Mouse (Mus musculus) kidney, adult 2 months (tissue): Measurements from ENCODE around the gene Stx8. TPM values are rescaled to one million over a fixed set of nuclear protein-coding genes. Genes with fewer than 3 reads are reported as not detected.

Experiments used
- DNase-seq: peaks from one replicate; pipeline ENCODE4 v3.0.0; 2021
- H3K27ac ChIP-seq: fragments of 200-500 bp; 2 replicates; pipeline ENCODE4 v1.5.1; 2012; ENCODE audit warnings: low read depth, low read length, control low read depth, inconsistent platforms; ENCODE audit not compliant: insufficient read depth
- H3K27me3 ChIP-seq: fragments of 200-500 bp; replicated peaks from 2 replicates; pipeline ENCODE4 v1.6.1; 2012; ENCODE audit warnings: mild to moderate bottlenecking, moderate library complexity, low read length, inconsistent platforms; ENCODE audit not compliant: control insufficient read depth, insufficient read depth
- H3K36me3 ChIP-seq: fragments of 200-500 bp; 2 replicates; pipeline ENCODE4 v1.6.1; 2012; ENCODE audit warnings: mild to moderate bottlenecking, moderate library complexity, low read length, inconsistent platforms; ENCODE audit not compliant: control insufficient read depth, insufficient read depth
- H3K4me1 ChIP-seq: fragments of 200-500 bp; 2 replicates; pipeline ENCODE4 v1.6.1; 2011; ENCODE audit warnings: low read length; ENCODE audit not compliant: control insufficient read depth, insufficient read depth
- H3K4me3 ChIP-seq: fragments of 200-500 bp; 2 replicates; pipeline ENCODE4 v1.5.1; 2011; ENCODE audit warnings: mild to moderate bottlenecking, low read depth, low read length, control low read depth; ENCODE audit not compliant: insufficient read depth
- CTCF ChIP-seq: fragments of 200-500 bp; conservative IDR thresholded peaks from 2 replicates; pipeline ENCODE4 v1.5.1; 2011; ENCODE audit warnings: low read depth, mild to moderate bottlenecking, control low read depth, low read length, moderate library complexity, mixed read lengths; ENCODE audit not compliant: insufficient read depth, insufficient read length
- POLR2A ChIP-seq: fragments of 200-500 bp; IDR thresholded peaks from one replicate; pipeline ENCODE4 v1.6.1; 2011; ENCODE audit warnings: low read depth, low read length, control low read depth
- WGBS: fragments of 180-500 bp; shearing (Covaris S2); methylation state at CpG from one replicate; pipeline ENCODE4 v1.1.7; 2018; 5-methylcytosine and 5-hydroxymethylcytosine counted together
- polyA plus RNA-seq: library from polyadenylated mRNA; depleted of rRNA; stranded (reverse); fragments of >200 nt; gene quantifications from 2 replicates; pipeline ENCODE4 v1.2.3, GENCODE M21; 2012; rRNA removed

The Stx8 gene
- 6.9 and 10.7 TPM in 2 replicates for polyA plus RNA-seq

DNA sequence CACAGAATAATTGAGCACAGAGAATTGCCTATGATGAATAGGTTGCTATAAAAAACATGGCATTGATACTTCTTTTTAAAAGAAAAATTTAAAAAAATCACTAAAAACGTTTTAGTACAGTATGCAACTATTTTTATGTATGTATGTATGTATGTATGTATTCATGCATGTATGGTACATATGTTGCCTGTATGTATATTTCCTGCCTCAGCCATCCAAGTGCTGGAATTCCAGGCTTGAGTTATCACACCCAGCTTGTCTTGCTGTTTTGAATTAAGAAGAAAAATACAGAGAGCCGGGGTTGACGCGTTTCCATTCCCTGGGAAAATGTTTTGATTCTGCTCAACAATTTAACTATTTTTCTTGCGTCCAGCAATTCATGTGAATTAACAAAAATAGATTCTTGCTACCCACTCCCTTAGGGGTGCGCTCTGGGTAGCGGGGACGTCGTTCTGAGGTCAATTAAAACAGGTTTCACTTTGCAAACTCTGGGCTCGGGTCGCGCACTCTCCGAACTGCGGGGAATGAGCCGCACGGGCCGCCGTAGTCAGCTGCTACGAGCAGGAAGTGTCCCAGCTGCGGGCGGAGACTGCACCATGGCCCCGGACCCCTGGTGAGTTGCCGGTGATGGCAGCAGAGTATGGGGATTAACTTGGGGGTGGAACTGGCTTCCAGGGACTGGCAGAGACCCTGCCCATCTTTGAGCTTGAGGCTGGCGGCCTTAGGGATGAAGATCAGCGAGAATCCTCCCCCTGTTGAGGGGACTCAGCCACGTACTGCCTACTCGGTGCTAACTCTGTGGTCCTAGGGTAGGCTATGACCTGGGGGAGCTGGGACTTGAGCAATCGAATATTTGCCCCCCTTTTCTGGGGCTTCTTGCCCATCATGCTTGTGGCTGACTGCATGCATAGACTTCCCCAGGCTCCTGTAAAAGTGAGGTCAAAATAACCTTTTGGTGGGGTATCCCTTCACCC is at the start of gene Stx8:
Gene Stx8, plus strand, starts transcription at position 289 of the 974 bp plus-strand sequence.
- H3K36me3 ChIP-seq: no peaks in the 10 kb centered on the region
- peak within 1 kb of the TSS; percentile 100 for H3K4me3 ChIP-seq
- no peaks in the 10 kb centered on the region for H3K27me3 ChIP-seq
- peak; percentile 96 for DNase-seq
- H3K27ac ChIP-seq: peak within 1 kb of the TSS; percentile 39
- H3K4me1 ChIP-seq: peaks cover 3% of the 10 kb centered on the region; the same call in 1 of the 2 replicates
- under 1% methylated on average over 28 of the region's 28 CpGs for WGBS
- TF ChIP-seq CTCF (no peak), POLR2A (no peak)

DNA sequence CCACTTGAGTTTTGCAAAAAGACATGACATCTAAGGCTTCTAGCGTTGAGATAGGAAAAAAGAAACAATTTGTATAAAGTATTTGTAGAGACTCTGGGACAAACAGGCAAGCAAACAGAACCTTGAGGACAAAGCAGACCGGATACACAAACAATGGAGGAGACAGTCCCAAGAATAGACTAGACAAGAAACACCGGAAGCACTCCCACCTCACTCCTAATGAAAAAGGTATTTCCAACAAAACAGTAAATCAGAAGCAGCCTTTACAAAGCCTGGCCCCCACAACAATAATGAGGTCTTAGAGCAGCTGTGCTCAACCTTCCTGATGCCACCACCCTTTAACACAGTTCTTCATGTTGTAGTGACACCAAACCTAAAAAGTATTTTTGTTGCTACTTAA is 48.9 kb upstream of the Stx8 start:
- H3K4me1 ChIP-seq: peaks cover 3% of the 10 kb centered on the region; the same call in 1 of the 2 replicates
- TF ChIP-seq POLR2A (no peak), CTCF (no peak)
- no peaks in the 10 kb centered on the region for H3K36me3 ChIP-seq
- H3K27ac ChIP-seq: no peak overlapping the region; the same call in 1 of the 2 replicates
- no peak overlapping the region for H3K4me3 ChIP-seq
- no peaks in the 10 kb centered on the region for H3K27me3 ChIP-seq
- WGBS: 60% methylated on average over 3 of the region's 3 CpGs
- DNase-seq: peak; percentile 72

DNA sequence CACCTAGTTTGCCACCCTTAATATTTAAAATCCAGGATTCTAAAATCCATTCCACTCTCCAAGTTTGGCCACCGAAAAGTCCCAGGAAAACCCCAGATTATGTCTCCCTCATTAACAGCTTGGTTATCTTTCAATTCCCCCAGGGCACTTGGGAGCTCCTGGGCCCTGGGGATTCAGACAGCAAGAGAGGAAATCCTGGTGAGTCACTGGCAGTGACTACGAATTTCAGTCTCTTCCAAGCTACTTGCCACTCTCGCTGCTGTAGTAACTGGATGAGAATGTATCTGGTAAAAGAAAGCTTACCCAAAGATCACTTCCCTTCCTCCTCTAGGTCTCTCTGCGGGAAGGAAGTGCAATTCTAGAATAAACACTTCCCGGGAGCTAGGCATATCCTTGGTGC is 46.4 kb upstream of the Stx8 start:
- peak; percentile 35 for DNase-seq
- H3K4me1 ChIP-seq: peaks cover 3% of the 10 kb centered on the region; the same call in 1 of the 2 replicates
- H3K4me3 ChIP-seq: no peak overlapping the region
- H3K27ac ChIP-seq: peak overlapping the region; percentile 22; the same call in 1 of the 2 replicates
- no peak for TF ChIP-seq POLR2A
- TF ChIP-seq CTCF: no peak
- H3K27me3 ChIP-seq: no peaks in the 10 kb centered on the region
- 72% methylated on average over 5 of the region's 5 CpGs for WGBS
- no peaks in the 10 kb centered on the region for H3K36me3 ChIP-seq

DNA sequence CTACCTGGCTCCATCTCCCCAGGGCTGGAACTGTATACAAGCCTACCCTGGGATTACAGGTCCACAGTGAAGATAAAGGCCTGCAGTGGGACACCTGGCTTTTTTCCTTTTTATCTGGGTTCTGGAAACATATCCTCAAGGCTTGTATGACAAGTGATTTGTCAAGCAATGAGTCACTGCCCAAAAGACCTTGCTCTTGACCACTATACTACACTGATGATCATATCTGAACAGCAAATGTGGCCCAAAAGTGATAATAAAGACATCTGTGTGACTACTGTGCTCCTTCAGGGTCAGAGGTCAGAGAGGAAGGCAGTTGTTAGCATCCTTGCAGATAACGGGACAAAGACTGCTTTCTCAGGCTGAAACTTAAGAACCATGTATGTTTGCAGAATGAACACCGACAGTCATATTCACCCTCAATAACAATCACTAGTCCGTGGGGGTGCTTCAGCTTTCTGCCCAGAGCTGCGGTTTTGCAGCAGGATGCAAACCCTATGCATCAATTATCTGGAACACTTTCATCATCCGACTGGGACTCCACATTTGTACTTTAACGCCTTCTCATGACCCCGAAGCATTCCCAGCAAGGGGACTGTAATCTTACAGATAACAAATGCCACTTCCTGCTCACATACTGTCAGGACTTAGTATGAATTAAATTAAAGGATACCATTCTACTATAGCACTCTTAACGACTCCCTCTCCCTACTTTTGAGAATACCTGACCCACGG is 45.6 kb upstream of the Stx8 start:
- Histone ChIP-seq H3K4me3 (peak overlapping the region; percentile 78), H3K36me3 (no peaks in the 10 kb centered on the region), H3K27me3 (no peaks in the 10 kb centered on the region), H3K4me1 (peaks cover 3% of the 10 kb centered on the region; the same call in 1 of the 2 replicates), H3K27ac (no peak overlapping the region; the same call in 1 of the 2 replicates)
- TF ChIP-seq POLR2A: no peak
- TF ChIP-seq CTCF: no peak
- DNase-seq: no peak
- WGBS: 66% methylated on average over 9 of the region's 9 CpGs

DNA sequence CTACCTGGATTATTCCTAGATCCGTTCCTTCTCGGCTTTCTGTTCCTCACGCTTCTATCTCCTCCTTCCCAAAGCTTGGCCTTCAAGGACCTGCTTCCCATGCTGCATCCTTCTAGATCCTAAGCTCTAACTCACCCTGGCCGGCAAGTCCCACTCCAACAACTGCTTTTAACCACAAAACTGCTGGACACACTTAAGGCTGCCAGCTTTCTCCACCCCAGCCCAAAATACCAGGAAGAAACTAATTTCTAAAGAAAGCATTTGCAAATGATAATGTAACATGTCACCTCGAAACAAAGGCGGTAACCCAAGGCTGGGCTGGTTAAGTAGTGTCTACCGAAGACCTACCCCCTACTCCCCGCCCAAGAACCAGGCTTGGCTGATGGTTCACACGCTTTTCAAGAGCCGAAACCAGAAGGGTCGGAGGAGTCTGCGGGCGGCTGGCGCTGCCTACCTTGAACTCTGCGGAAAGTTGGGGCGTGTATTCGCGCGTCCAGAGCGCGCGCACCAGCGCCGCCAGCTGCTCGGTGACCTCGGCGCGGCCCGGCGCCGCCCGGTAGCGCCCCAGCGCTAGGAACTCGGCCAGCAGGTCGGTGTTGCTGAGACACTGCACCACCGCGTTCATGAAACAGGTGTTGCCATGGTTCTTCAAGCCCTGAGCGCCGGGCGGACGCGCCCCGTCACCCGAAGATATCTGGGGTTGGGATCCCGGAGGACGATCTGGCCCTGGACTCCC is 44.7 kb upstream of the Stx8 start:
- H3K36me3 ChIP-seq: no peaks in the 10 kb centered on the region
- peaks cover 3% of the 10 kb centered on the region; the same call in 1 of the 2 replicates for H3K4me1 ChIP-seq
- H3K27ac ChIP-seq: peak overlapping the region; percentile 47
- peak overlapping the region; percentile 78 for H3K4me3 ChIP-seq
- peak; percentile 83 for DNase-seq
- H3K27me3 ChIP-seq: no peaks in the 10 kb centered on the region
- TF ChIP-seq CTCF: no peak
- no peak for TF ChIP-seq POLR2A
- WGBS: 6% methylated on average over 47 of the region's 47 CpGs
